Mouse (Mus musculus) layer of hippocampus, postnatal 25 days (tissue): ENCODE data around the gene Epb41l4b. TPM values are rescaled to one million over a fixed set of nuclear protein-coding genes. Genes with fewer than 3 reads are reported as not detected.

Experiments
- DNase-seq, 2 experiments: peaks; one replicate each; pipeline ENCODE4 v3.0.0; 2022; ENCODE audit warnings: mixed read lengths in 2 of 2, low spot score in 1 of 2; ENCODE audit errors: extremely low spot score in 1 of 2
- total RNA-seq, 2 experiments: library from RNA; stranded (reverse); gene quantifications; 2 replicates each; pipeline ENCODE4 v1.2.3; 2021

Gene Epb41l4b
- total RNA-seq, 2 experiments from 2014 or later, result 19.0 to 21.0 TPM

- DNase-seq, result no peak
Observed at GRCm38 (mm10) chr4:57067801-57068200, 75.4 kb downstream of the Epb41l4b start.

GRCm38 (mm10) chr4:57066936-57067335 is 76.3 kb downstream of the Epb41l4b start:
- no peak for DNase-seq

DNA sequence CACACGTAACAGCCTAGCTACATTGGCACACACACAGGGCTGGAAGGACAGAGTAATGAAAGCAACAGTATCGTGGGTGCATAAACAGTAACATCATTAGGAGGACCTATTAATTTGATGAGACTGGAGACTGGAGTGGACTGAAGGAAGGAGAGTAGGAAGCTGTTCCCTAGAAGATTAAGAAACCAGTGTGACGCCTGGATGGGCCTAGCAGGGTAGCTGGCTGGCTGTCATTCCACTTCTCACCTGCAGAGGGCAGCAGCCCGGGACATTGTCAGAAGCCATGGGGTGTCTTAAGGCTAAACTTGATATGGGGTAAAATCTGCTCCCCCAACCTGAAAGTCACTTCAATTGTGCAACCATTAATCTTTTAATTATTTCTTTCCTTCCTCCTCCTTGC is 78.0 kb downstream of the Epb41l4b start:
- peak; percentile 65 to 91 for DNase-seq

DNA sequence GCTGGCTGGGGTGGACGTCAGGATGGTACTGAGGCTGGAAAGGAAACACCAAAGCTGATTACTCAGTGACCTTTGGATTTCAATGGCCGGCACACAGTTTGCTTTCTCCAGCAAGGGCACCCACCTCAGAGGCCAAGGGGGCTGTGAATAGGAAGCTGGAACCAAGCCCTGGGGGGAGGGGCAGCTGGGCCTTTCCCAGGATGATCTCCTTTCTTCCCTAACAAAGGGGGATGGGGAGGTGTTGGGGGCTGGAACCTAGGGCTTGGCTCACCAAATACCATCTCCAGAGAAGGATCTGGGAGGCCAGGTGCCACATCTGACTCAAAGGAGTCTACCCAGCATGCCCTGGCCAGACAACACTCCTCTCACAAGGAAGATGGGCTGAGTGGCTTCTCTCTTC is 78.4 kb downstream of the Epb41l4b start:
- no peak for DNase-seq

DNA sequence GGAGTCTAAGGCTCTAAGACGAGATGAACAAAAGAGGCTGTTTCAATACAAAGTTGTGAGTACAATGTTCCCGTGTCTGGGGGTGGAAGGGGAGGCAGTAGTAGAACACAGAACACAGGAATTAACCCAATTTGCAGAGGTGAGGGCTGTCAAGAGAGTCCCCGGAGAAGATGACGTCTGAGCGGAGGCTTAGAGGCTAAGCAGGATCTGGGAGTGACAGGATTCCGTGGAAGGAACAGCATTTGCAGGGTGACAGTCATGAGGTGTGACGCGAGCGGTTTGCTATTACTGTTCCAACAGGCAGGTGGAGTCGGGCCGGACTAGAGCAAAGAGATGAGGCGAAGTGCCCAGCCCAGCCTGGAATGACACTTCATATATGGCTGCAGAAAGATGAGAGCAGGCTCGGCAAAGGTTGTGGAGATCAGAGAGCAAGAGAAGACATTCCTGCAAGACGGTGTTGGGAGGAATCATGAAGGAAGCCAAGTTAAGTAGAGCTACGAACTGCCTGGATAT is 82.9 kb downstream of the Epb41l4b start:
- DNase-seq, result no peak

DNA sequence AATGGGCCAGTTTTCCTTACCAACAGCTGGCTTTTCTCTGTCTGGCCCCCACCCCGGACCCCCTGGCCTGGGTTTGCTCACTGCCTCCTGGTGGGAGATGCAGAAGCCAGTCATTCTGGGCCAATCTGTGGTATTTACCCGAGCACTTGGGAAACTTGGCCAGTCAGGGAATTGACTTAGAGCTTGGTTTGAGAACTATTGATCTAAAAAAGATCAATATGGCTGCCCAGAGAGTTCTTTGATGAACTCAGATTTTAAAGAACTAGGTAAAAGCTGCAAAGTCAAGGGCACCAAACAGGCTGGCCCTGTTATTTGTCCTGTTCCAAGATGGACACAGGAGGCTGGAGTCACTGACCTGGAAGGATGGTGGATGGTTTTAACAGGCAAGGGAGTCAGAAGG is 84.6 kb downstream of the Epb41l4b start:
- DNase-seq, result no peak

DNA sequence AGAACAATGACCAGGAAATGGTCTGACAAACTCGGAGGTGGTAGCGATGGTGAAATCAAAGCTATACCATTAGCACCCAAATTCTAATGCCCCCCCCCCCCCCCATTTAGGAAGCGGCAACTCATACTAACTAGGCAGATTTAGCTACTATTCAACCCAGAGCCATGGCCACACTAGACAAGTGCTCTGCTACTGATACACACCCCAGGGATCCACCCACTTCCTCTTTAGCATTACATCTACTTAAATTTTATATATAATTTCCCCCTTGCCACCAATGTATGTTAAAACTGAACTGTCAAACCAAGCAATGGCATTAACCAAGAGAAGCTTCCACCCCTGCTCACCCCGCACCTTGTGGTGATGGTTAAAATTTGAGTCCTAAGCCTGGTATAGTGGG is 85.6 kb downstream of the Epb41l4b start:
- DNase-seq, result no peak

- DNase-seq, result no peak
Observed at GRCm38 (mm10) chr4:57055635-57056034, 87.6 kb downstream of the Epb41l4b start.

- DNase-seq, result no peak
Observed at GRCm38 (mm10) chr4:57049281-57049921, 93.8 kb downstream of the Epb41l4b start.

GRCm38 (mm10) chr4:57048566-57048965 is 94.7 kb downstream of the Epb41l4b start:
- no peak for DNase-seq

DNA sequence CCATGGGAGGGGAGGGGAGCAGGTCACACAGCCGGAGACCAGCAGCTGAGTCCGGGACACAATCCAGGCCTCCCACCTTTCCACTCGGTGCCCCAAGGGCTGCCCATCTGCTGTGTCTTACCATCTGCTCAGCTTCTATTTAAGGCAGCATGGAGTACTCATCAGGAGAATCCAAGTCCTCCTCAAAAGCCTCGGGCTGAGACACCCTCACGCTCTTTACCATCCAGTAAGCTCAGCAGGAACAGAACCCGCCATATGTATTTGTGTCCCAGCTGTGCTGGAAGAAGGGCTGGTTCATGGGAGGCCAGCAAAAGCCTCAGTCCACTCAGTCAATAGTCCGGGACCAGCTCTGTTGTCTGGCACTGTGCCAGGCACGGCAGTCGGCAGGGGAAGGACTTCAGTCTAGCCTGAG is 97.1 kb downstream of the Epb41l4b start:
- DNase-seq, result no peak

DNA sequence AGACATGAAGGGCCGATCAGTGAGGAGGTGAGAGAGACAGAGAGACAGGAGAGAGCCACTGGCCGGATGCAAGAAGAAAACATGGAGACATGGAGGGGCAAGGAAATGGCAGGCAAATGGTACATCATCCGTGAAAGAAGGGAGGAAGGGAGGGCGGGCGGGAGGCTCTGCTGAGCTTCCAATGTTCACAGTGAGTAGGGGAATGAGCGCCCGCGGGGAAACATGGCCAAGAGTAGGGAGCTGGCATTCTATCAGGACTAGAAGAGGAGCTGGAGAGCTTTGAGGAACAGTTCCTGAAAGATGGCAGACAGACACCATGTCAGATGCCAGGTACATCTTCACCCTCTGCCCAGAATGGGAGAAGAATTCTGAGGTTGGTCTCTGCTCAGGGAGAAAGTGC is 99.6 kb downstream of the Epb41l4b start:
- no peak for DNase-seq

- no peak for DNase-seq
Observed at GRCm38 (mm10) chr4:57041661-57042060, 101.6 kb downstream of the Epb41l4b start.

DNA sequence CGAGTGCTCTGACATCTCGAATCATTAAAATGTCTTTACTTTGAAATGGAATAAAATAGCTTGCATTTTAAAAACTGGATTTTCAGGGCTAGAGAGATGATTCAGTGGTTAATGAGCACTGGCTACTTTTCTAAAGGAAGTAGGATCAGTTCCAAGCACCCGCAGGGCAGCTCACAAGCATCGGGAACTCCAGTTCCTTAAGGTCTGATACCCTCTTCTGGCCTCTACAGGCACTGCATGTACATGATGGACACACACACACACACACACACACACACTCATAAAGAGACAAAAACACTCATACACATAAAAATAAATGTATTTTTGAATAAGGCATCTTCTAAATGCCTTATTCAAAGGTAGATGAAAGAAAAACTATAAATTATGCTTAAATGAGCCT is 102.0 kb downstream of the Epb41l4b start:
- DNase-seq, result no peak

DNA sequence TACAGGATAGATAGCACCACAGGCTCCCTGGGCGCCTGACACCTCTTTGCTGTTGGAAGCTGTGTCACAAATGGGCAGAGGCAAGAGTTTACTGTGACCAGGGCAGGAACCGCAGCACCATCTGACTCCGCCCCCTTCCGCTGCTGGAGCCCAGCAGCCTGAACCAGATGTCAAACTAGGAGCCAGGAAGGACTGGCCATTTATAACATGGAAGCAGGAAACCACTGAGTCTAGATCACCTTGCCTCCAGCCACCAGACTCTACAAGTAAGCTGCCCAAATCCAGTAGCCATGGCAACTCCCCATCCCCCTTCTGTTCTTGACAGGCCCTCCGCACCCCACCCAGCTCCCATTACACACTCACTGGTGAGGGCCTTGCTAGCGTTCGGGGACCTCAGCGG is 102.8 kb downstream of the Epb41l4b start:
- no peak for DNase-seq

DNA sequence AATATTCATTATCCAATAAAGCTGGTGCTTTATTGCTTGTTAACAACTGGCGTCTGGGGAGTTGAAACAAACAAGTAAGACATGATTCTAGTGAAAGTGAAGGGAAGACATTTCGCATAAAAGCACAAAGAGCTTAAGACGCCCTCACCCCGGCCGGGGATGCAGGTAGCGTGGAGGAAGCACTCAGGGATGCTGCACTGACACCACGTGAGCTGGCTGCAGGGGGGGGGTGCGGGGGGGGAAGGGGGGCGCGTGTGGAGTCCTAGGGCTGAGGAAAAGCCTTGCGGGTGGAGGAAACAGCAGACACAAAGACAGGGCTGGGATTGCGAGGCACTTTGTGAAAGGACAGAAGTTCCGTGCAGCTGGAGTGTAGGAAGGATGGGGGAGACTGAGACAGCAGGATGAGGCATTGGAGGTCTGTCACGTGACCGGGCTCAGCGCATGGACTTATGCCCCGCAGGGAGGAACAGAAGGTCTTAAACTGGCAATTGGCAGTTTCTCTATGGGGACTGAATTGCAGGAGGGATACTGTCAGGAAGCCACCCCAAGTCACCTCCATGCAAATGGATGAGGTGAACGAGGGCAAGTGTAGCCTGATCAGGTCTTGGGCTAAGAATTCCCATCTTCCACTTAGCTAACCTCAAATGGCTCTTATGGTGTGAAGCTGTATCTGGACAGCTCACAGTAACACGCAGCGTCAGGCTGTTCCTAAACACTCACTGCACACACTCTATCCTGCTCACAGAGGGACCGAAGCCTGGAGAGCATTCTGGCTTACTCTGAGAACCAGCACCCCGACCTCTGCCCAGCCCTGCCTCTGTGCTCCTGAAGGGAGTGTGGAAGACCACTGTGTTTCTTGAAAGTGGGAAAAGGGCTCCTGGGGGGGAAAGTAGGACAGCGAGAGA is 103.9 kb downstream of the Epb41l4b start:
- DNase-seq, result no peak

- DNase-seq, result no peak
Observed at GRCm38 (mm10) chr4:57037554-57037953, 105.7 kb downstream of the Epb41l4b start.

DNA sequence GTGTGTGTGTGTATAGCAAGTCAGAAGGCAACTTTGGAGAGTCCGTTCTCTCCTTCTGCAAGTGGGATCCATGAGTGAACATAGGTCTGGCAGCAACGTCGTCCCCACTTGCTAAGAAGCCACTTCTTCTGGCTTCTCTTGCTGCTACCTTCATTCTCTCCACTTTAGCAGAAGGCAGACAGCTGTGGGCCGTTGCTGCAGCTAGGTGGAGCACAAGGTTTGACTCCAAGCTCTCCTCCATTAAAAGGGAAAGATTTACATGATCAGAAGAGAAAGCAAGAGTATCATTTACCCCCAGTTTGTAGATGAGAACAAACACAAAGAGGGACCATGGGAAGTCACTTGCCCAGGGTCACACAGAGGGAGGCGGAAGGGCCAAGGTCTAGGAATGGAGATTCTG is 109.1 kb downstream of the Epb41l4b start:
- DNase-seq, result no peak

- no peak for DNase-seq
Observed at GRCm38 (mm10) chr4:57031440-57031839, 111.8 kb downstream of the Epb41l4b start.

DNA sequence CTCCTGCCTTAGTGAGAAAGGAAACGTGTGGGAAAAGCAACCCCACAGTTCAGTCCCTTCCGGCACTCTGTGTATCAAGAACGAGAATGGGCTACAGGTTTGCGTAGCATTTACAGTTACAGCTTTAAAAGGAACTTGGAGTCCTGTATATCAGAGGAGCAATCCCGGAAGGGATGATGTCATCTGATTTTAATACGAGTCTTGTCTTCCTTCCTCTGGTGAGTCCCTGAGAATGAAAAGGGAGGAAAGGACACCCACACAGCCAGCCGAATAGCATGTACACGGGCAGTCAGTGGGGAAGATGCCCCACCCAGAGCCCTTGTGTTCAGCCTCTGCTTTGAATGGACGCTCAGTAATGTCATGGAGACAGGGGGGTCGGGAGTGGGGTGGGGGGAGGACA is 115.3 kb downstream of the Epb41l4b start:
- DNase-seq, result no peak

GRCm38 (mm10) chr4:57023527-57023926 is 119.7 kb downstream of the Epb41l4b start:
- DNase-seq, result no peak

- DNase-seq, result no peak
Observed at GRCm38 (mm10) chr4:57021288-57021687, 121.9 kb downstream of the Epb41l4b start.
